Mouse (Mus musculus) C2C12 (cell line): ENCODE results near the gene Lmna.

ENCODE experiments used
- CEBPB ChIP-seq: IDR thresholded peaks from one replicate; pipeline ENCODE4 v1.6.1; 2011; ENCODE audit warnings: low read depth, mild to moderate bottlenecking, control low read depth, moderate library complexity
- CTCF ChIP-seq: IDR thresholded peaks from one replicate; pipeline ENCODE4 v1.5.1; 2011; ENCODE audit not compliant: control insufficient read depth, insufficient read depth, insufficient read length
- FOSL1 ChIP-seq: IDR thresholded peaks from one replicate; pipeline ENCODE4 v1.8.0; 2011; ENCODE audit warnings: mild to moderate bottlenecking, low read length; ENCODE audit not compliant: poor library complexity, insufficient read depth, severe bottlenecking
- MAX ChIP-seq: IDR thresholded peaks from one replicate; pipeline ENCODE4 v1.6.1; 2011; ENCODE audit warnings: mild to moderate bottlenecking, control low read depth
- MYOD1 ChIP-seq: IDR thresholded peaks from one replicate; pipeline ENCODE4 v1.6.1; 2011; ENCODE audit warnings: low read depth; ENCODE audit not compliant: control insufficient read depth, insufficient read length
- MYOG ChIP-seq: IDR thresholded peaks from one replicate; pipeline ENCODE4 v1.6.1; 2011; ENCODE audit not compliant: control insufficient read depth, insufficient read length; ENCODE audit errors: extremely low read depth
- USF1 ChIP-seq: IDR thresholded peaks from one replicate; pipeline ENCODE4 v1.6.1; 2011; ENCODE audit warnings: low read depth, mild to moderate bottlenecking, control low read depth, moderate library complexity

GRCm38 (mm10) chr3:88455588-88456264 is 54.0 kb downstream of the Lmna start:
- TF ChIP-seq USF1 (no peak), CTCF (no peak), MYOD1 (no peak), CEBPB (no peak), MAX (no peak), FOSL1 (no peak), MYOG (no peak)
